Mouse (Mus musculus) gastrocnemius, adult 18-20 months (tissue): Measurements from ENCODE around the gene Ust. TPM values are rescaled to one million over a fixed set of nuclear protein-coding genes. Genes with fewer than 3 reads are reported as not detected.
A peak's percentile ranks its signal among the peaks of the same experiment; 100 is the strongest.

Experiments
- DNase-seq: peaks from one replicate; pipeline ENCODE4 v3.0.0; 2021; ENCODE audit warnings: low spot score
- total RNA-seq, 2 experiments: library from RNA; stranded (reverse); gene quantifications; 2 replicates each; pipeline ENCODE4 v1.2.3; 2021

Gene Ust
- total RNA-seq, 2 experiments from 2014 or later = 1.1 to 1.2 TPM

DNA sequence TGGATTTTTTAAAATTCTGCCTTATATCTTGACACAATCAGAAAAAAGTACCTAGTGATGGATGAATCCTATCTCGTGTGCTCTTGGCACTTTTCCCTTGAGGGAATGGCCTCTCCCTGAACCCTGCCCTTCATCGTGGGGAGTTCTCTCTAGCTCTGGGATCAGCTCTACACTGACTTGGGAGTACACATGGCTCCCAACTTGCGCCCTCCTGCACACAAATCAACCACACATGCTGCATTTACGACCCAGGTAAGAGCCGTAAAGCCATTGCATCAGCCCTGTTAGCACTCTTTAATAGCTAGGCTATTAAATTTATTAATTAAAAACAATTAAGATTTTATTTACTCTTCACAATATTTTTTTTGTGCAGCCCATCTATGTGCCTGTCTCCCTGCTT is 74.6 kb downstream of the Ust start:
- no peak for DNase-seq

DNA sequence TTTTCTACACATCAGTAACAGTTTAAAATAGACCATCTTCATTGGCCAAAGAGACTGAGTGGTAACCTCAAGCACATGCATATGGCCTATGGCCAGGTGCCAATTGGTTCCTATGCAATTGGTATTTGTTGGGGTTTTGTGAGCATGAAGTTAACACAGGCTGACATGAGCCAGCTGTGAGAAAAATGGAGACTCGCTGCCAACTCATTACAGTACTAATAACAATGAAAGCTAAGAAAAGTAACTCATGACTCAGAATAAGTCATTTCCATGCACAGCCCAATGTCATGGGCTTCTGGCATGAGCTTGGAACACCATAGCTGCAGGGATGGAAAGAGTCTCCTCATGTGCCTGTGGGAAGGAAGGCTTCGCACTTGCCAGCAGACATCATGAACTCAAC is 86.8 kb downstream of the Ust start:
- peak; percentile 34 for DNase-seq

DNA sequence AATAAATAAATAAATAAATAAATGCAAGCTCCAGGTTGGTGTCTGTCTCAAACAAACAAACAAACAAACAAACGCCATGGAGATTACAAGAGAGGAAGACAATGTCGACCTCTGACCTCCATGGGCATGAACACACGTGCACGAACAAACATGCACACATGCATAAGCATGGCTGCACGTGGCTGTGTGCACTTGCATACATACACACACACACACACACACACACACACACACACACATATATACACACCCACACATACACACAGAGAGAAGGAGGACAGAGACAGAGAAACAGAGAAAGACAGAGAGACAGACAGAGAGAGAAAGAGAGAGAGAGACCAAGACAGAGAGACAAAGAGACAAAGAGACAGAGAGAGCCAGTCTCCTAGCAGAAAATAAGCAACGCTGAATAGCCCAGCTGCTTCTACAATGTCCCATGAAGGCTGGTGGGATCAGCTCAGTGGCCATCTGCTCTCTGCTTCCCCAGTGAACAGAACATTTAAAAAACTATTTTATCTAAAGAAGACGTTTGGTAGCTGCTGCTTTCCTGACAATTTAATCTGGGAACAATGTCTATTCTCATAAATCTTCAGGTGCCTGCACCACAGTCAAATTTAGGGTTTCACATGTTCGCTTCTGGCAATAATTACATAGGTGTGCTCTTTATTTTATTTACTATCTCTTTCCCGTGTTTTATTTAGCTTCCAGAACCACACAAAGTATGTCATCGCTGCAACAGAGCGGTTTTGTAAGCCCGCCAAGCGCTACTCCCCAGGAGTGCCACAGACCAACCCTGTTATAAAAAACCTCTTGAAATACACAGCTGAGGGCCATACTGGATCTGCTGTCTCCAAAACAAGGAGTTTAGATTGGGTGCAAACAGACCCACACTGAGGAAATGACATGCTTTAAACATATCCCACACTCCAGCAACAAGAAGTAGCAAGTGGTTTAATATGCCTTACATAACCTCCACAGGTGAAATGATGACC is 89.5 kb downstream of the Ust start:
- no peak for DNase-seq

DNA sequence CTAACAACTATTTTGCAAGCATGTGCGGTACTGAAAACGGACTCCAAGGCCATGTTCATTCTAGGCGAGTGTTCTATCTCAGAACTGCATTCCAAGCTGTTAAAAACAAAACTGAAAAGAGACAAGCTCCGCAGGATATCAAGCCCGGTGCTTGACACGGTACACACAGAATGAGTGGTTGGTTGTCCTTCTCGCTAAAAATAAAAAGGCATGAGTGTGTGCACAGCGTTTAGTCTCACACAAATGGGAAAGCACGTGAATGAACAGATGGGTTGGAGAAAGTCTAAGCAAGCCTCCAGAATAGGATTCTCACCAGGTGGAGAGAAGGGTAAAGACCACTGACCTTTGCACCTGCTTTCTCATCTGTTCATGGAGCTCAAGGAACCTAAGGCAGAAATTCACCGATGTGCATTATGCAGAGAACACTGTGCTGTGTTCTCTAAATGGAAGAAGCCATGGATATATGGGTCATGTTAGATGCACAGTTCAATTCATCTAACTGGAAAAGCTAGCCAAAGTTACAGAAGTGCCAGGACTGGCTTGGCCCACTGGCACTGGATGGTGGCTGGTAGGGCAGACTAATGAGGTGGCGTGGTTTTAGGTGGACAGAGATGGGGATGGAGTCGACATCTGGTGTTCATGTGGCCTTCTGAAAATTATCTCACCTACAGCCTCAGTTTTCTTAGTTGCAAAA is 90.8 kb downstream of the Ust start:
- no peak for DNase-seq

DNA sequence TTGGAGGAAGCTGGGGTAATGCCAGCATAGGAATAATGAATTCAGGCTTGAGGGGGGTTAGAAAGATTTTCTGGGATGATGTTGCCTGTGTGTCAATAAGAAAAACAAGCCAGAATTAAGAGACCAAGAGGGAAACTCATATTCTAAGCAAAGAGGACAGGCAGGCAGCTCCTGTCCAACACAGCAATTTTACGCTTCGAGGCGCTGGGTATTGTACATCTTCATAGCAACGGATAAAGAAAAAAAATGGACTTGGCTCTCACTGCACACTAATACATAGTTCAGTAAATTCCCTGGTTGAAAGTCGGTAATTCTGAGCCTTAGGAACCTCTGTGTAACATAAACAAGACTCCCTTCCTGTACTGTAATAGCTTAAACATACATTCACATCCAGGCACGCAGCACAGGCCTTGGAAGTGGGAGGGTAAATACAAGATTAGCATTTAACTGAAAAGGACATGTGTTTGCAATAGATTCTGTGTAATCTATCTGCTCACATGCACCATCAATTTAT is 99.1 kb downstream of the Ust start:
- no peak for DNase-seq

GRCm38 (mm10) chr10:8415474-8415873 is 103.2 kb downstream of the Ust start:
- no peak for DNase-seq

GRCm38 (mm10) chr10:8415036-8415435 is 103.6 kb downstream of the Ust start:
- no peak for DNase-seq

DNA sequence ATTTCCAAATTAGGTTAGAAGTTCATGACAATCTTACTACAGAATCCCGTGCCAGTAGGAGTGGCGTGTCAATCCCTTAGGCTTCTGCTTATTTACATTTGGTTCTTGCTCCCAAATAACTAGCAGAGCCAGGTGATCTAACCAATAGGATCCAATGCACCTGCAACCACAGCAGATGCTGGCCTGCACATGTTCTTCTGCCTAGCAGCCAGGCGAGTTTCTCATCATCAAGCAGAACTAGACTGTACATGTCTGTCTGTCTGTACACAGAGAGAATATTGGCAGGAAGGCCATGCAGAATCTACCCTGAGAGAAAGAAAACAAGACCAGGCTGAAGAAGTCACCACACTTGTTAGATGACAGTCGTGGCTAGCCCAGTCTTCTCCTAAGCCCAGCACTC is 113.5 kb downstream of the Ust start:
- DNase-seq = no peak

GRCm38 (mm10) chr10:8392226-8392625 is 126.4 kb downstream of the Ust start:
- DNase-seq = no peak

DNA sequence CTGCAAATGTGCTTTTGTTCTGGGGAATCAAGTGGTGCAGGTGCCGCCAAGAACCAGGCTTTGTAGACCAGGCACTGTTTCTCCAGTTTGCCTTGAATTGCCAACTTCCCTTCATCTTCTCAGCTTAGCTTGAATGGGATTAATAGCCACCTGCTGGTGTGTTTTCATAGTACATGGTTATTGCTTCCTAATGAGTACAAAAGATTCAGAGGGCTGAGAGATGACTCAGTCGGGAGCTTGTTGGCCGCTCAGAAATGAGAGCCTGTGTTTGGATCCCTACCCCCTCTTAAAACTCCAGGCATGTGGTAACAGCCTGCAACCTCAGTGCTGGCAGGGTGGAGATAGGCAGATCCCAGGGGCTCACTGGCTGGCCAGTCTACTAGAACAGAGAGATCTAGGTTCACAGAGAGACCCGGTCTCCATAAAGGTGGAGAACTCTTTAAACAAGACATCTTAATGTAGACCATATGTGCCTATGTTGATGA is 127.3 kb downstream of the Ust start:
- DNase-seq = peak; percentile 77

DNA sequence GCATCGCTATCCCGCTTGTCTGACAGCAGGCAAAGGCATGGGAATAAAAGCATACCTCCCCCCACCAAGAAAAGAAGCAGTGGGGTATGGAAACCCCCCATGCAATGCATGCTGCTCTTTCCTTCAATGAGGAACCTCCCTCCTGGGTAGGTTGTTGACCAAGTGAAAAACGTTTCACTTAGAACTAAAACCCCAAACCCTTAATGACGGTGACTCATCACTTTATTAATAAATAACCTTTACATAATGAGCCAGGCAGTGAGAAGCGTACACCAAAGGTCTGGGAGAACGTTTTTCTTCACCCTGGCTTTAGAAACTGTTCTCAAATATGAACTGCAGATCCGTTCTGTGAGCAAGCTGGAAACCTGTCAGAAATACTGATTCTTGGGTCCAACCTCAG is 130.4 kb downstream of the Ust start:
- no peak for DNase-seq

DNA sequence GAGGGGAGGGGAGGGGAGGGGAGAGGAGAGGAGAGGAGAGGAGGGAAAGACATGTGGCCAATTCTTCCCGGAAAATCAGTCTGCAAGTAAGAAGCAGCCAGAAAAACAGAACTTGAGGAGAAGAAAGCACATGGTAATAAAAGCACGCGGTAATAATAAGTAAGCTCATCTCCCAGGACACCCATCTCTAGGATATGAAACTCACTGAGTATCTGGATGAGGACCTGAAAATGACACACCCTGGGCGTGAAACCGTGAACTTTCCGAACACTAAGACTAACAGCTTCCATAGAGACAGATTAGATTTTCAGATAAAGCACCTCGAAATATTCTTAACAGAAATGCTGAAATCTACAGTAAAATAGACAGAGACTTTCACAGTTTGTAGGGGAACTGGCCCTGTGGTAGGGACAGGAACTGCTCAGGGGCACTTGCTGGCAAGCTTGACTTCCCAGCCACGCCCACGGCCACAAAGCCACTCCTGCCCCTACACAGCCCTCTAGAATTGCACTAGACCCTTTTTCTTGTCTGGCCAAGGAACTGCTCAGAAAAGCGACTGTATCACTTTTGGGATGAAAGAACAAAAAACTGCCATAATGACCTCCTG is 148.6 kb downstream of the Ust start:
- DNase-seq = peak; percentile 29

DNA sequence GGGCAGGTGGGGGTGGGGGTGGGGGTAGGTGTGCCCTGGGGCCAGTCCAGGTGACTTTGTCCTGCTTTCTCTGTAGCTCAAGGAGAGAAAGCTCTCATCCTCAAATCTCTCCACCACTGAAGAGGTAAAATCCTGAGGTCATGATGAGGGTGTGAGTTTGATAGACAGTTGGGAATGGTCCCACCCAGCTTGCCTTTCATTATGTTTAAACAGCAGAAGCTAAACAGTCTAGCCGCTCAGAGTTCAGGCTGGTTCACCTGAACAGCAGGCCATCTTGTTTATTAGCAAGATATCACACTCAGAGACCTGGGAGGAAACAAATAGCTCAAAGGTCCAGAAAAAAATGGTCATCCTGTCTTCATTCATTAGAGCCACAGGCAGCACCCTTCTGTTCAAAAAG is 152.8 kb downstream of the Ust start:
- DNase-seq = no peak

DNA sequence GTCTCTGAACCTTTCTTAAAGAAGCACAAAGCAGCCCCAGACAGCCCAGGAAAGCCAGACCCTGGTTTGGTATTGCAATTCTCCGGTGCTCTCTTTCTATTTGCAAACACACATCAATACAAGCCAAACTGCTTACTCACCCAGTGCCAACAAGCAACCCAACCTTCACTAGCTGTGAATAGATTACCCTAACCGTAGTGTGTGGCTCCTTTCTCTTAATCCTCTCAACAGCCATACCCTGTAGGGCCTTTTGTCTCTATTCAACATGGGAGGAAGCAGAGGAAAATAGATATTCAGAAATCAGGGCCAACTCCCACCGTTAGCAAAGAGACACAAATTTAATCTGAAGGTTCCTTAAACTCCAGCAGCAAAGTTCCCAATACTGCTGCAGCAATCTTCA is 154.4 kb downstream of the Ust start:
- DNase-seq = no peak

DNA sequence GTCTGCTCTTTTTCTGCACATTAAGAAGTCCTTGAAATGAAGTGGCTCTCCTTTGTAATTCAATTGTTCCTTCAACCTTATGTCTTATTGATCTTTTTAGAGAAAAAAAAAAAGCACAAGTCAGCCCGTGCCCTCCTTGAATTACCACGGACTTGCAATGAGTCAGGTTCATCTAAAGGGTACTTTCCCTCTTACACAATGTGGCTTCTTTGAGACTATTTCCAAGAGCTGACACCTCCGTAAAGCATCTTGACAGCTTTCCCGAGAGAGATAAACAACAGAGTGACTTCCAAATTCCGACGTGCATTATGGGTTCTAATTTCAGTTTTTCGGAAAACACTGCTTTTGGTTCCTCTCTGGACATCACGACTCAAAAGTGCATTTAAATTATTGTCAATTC is 155.3 kb downstream of the Ust start:
- no peak for DNase-seq

DNA sequence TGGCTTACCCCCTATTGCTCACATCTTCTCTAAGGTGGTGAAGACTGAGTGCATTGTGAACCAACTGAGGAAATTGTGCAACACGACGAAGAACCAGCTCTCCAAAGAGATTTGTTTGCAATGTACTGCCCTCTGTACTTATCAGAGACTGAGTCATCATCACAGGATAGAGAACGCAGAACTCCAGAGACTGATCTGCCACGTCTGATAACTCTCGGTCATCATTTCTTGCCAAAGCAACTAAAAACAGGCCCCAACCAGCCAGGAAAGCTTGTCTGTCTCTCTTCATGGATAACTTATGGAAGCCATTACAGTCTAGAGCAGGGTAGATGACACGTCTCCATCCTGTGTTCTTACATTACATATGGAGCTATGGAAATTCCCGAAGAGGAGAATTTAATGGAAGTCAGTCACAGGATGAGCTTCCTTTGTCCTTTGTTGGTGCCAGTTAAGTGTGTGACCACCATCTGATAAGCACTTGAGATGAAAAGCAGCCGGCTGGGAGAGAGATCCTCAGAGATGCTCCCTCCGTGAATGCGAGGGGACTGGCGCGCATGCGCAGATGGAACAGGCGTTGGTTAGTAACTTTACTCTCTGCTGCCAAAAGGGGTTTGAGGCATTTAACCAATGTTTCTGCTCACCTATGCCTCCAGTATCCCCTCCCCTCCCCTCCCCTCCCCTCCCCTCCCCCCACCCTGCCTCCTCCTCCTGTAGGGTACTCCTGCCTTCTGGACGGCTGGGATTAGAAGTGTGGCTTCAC is 160.2 kb downstream of the Ust start:
- no peak for DNase-seq

DNA sequence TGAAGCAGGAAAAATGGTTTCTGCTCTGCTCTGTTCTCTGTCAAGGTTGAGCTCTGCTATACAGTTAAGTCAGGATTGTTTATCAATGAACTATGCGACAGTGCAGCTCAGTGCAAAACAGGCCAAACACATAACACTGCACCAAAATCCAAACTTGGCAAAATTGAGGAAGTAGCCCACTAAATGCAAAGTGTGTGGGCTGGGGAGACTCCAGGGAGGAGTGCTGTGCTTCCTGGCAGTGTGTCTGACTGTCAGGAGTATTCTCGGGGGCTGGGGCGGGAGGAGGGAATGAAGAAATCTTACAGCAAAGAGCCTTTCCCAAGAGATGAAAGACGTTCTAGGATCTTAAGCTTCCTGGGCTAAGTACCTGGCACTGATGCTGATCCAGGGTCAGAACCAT is 165.1 kb downstream of the Ust start:
- DNase-seq = no peak

DNA sequence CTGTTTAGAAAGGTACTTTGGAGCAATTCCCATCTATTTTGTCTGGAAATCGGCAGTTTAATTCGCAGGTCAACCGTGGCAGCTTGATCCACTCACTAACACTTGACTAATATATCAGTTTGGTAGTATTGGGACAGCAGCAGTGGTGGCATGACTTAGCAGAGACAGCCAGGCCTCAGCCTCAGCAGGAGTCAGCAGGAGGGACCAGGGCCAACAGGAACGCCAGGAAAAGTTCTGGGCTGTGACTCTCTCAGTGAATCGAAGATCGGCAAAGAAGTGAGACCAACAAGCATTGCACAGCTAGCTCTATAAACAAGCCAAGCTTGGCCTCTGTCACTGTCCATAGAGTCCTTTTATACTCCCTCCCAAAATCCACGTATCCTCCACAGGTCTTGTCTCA is 168.0 kb downstream of the Ust start:
- DNase-seq = no peak

- DNase-seq = no peak
These were observed 171.1 kb downstream of the Ust start for GRCm38 (mm10) chr10:8347497-8347896.

DNA sequence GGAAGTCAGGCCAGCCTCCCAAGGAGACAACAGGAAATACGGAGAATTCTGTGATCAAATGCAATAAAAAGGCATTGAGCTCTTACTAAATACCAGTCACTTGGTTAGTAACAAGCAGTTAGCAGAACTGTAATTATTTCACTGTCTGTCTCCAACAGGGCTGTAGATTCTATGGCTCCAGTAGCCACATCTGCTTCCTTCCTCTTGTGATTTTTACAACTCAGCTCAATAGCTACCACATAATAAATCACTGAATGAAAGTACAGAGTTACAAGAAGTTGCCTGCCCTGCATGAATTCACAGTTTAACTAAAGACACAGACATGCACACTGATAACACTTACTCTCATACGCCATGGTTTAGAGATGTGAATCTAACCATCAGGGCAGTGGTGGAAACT is 176.1 kb downstream of the Ust start:
- no peak for DNase-seq
